Mouse (Mus musculus) B cell, adult 62 days (primary cell): ENCODE measurements around the gene Tmem219. TPM values are rescaled to one million over a fixed set of nuclear protein-coding genes. Genes with fewer than 3 reads are reported as not detected.

Experiments used
- total RNA-seq: library from RNA; stranded (reverse); gene quantifications from 4 replicates; pipeline ENCODE4 v1.2.4, GENCODE M21; 2023

Gene Tmem219
- total RNA-seq = 37.9 to 43.4 TPM (median 42.2 TPM) in 4 replicates

DNA sequence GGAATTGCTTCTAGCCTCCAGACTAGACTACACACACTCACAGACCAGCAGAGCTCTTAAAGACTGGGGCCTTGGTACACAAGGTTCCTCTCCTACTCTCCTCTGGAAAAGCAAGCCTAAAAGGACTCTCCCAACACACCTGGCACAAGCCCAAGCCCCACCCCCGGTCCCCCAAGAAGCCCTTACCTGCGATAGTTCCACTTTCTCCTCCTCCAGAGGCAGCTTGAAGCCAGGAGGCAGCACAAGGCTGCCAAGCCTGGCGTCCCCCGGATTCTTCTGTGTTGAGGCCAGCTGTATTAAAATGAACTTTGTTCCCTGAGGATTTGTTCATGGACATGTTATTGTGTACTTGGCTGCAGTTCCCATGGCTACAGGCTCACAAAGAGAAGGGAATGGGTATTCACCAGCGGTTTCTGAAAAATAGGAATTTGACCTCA, at the start of gene Tmem219:
Tmem219 (minus strand) TSS at position 294 of the 437 bp plus-strand sequence.

DNA sequence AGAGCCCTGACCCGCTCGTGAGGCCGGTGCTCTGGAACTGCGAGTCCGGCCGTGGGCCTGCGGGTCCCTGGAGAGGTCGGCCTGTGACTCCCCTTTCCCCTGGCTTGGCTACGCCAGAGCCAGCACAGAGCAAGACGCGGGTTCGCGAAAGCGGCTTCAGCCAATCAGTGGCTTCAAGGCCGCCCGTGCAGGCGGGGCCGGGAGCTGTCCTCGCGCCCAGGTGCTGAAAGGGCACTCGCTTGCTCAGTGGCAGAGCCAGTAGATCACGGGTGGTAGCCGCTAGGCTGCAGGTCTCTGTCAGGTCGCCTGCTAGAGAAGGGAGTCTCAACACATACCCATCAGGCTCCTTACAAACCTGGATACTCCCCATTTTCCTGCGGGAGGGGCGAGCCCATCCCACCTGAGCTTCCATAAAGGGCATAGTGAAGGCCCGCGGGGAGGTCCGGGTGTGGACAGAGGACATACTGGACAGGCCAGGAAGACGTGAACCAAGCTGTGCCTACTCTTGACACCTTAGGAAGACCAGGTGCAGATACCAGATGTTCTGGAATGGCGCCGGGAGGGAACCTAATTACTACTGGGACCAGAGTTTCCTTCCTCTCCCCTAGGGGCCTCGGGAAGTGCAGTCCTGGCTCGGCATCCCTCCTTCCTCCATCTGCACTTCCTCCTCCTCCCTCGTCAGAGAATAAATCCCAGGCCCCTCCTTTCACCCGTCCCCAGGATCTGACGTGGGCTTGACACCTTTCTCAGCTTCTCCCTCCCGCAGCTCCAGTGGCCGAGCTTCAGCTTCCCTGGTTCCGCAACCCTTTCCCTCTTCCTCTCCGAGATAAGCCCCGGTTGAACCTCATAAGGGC, 27.3 kb upstream of the Tmem219 start, which contains the start of gene Sez6l2:
Sez6l2 (plus strand) TSS at position 771 of the 854 bp plus-strand sequence.

DNA sequence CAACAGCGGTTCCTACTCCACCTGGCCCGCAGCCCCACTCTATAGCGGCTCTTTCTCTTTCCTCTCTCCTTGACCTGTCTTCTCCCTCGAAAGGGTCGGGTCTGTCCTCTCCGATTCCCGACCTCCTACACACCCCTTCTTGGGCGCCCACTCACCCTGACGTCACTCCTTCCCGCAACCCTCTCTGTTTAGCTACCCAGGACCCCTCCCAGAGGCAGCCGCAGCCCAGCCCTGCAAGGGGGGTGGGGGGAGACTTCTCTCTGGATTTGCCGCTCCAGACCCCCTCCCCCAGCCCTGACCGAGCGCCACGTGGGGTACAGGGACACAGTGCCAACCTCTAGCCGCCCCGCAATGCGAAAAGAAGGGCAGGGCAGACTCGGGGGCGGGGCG, 26.7 kb upstream of the Tmem219 start, which contains the start of gene Asphd1:
Asphd1 (minus strand) TSS at position 180 of the 390 bp plus-strand sequence.

DNA sequence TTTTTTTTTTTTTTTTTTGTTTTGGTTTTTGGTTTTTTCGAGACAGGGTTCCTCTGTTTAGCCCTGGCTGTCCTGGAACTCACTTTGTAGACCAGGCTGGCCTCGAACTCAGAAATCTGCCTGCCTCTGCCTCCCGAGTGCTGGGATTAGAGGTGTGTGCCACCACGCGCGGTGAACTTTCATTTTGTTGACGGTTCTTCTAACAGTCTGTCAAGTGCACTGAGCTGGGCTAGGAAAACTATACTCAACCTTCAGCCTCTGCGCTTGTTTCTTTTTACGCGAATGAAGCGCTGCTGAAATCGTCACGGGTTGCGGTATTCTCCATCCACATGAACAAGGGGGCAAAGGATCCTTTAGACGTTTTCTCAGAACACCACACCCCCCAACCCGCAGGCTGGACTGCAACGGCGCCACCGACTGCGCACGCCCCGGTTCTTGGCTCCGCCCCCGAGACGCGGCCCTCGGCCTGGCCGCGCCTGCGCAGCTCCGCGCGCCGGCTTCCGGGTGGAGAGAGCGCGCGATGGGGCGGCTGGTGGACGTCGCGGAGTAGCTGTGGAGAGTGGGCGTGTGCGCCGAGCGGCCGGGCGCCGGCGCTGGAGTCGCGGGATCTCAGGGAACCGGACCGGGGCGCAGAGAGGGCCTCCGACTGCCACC, 5.8 kb upstream of the Tmem219 start, which contains the start of gene Kctd13:
Kctd13 (plus strand) TSS at position 496 of the 654 bp plus-strand sequence.

DNA sequence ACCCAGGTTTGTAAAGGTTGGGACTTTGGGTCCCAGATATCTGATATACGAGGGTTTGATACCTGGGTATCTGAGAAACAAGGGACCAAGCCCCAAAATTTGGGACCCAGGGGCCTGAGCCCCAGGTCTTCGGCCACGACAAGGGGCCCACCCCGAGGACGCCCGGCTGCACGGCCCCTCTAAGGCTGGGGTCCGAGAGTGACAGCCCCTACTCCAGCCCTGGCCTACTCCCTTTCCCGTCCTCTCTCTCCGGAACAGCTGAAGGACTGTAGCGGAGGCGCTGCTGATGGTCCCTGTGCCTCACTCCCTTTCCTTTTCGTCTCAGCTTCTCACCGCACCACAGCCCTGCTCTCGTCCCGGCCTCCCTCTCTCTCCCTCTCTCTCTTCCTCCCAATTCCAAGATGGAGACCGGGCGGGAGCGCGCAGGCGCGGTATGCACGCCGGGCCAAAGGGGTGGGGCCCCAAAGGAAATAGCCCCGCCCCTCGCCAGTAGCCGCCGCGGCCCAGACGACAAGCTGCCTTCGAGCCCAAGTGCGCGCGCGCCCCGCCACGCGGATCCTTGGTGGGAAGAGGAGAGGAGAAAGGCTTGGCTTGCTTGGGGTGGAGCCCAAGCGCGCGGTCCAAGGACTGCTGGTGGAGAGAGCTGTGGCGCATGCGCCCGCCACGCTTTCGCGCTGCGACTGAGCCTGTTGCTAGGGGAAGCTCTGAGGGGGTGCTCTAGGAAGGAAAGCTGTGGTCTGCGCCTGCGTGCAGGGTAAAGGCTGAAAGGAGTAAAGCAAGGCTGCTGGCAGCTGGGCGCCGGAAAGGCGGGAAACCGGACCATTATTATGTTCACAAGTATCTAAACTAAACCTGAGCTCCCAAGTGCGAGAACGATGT, 38.2 kb downstream of the Tmem219 start, which contains the start of gene Taok2:
Taok2 (minus strand) TSS at position 418 of the 879 bp plus-strand sequence.

DNA sequence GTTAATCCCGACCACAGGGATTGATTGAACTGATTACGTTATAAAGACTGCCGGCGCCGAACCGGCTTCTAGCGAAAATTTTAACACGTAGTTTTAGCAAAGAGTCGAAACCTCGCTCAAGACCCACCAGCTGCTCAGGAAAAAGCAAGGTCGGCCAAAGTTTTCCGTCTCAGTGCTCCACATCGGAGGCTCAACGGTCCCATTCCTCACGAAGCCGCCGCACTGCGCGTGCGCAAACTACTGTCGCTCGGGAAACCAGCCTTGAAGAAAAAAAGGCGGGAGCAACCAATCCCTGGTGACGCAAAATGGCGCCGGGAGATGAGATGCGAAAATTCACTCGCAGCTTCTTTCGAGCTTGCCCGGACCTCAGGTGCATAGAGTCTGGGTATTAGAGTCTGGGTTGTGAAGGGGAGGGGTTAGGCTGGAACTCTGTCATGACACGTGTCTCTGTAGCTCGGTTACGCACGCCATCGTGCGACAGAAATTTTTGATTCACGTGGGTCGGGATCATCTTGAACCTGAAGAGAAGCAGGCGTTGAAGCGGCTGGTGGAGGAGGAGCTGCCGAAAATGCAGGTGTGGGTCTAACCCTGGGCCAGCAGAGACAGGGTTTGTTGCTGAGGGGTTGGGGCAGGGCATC, 60.5 kb downstream of the Tmem219 start, which contains the start of gene Ino80e:
Ino80e (minus strand) TSS at position 231 of the 638 bp plus-strand sequence.

DNA sequence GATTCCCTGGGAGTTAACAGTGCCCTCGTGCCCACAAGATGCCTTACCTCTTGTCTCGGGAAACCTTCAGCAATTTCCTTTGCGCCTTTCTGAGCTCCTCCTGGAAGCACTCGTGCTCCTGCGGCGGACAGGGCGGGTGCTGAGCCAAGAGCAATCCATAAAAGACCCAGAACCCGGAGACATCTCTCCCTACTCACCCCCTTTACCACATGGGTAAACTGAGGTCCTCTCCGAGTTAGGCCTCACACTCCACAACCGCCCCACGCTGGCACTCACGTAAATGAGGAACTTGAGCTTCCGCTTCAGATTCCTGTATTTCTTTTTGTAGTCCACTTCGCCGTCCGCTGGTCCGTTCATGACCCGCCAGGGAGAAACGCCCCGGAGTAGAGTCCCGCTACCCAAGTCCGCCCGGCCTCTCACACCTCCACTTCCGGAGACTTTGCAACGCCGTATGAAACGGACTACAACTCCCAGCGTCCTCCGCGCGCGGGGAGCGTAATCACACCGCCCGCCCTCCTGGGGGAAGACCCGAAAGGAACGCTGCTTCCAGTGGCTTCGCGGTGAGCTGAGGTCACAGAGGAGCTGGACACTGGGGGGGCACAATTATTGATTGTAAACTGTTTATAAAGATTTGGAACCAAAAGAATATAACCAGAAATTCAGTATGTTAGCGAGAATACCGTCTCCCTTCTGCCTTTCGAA, 61.1 kb downstream of the Tmem219 start, which contains the start of gene Hirip3:
Hirip3 (plus strand) TSS at position 544 of the 702 bp plus-strand sequence.

DNA sequence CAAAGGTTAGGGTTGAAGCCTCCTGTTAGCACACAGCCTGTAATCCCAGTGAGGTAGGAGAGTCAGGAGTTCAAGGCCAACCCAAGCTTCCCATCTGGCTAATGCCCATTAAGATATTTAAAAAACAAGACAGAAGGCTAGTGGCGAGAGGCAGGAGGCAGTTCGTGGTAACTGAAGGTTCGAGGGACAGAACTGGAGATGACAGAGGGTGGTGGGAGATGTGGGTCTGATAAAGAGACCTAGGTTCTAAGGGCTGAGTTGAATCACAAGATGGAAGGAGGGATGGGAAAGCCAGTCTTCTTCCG, 75.6 kb downstream of the Tmem219 start, which contains the start of gene Doc2a:
Doc2a (plus strand) TSS at position 301 of the 305 bp plus-strand sequence.

Other genes with a start within 250 kb of the Tmem219 start
- gene Sult1a1, start 246.5 kb downstream of the Tmem219 start, total RNA-seq = 0.46 TPM in 1 of 4 replicates, not detected in the others
- 90.9 to 132 TPM (median 97.6 TPM) in 4 replicates for gene Bola2, start 227.5 kb downstream of the Tmem219 start, total RNA-seq
- 4.7 to 6.0 TPM (median 5.2 TPM) in 4 replicates for gene Slx1b, start 227.1 kb downstream of the Tmem219 start, total RNA-seq
- 1,245 to 1,260 TPM (median 1,252 TPM) in 4 replicates for gene Coro1a, start 215.1 kb downstream of the Tmem219 start, total RNA-seq
- gene Mapk3, start 163.3 kb downstream of the Tmem219 start, total RNA-seq = 42.9 to 46.2 TPM (median 43.3 TPM) in 4 replicates
- gene Gdpd3, start 156.6 kb downstream of the Tmem219 start, total RNA-seq = 2.3 to 5.6 TPM (median 3.7 TPM) in 4 replicates
- 220 to 232 TPM (median 230 TPM) in 4 replicates for gene Ypel3, start 146.0 kb downstream of the Tmem219 start, total RNA-seq
- gene Tbx6, start 141.4 kb downstream of the Tmem219 start, total RNA-seq = 7.8 to 8.8 TPM (median 8.4 TPM) in 4 replicates
- gene Ppp4c, start 130.4 kb downstream of the Tmem219 start, total RNA-seq = 252 to 268 TPM (median 266 TPM) in 4 replicates
- 0.33 TPM in 1 of 4 replicates, not detected in the others for gene Fam57b, start 125.2 kb downstream of the Tmem219 start, total RNA-seq
- not detected in 4 replicates for gene 4930451I11Rik, start 91.3 kb downstream of the Tmem219 start, total RNA-seq
- gene Doc2a, start 75.5 kb downstream of the Tmem219 start, total RNA-seq = not detected in 4 replicates
- gene Hirip3, start 60.9 kb downstream of the Tmem219 start, total RNA-seq = 20.9 to 32.3 TPM (median 26.0 TPM) in 4 replicates
- gene Ino80e, start 60.5 kb downstream of the Tmem219 start, total RNA-seq = 78.5 to 88.5 TPM (median 82.9 TPM) in 4 replicates
- gene Taok2, start 38.2 kb downstream of the Tmem219 start, total RNA-seq = 79.8 to 90.3 TPM (median 84.2 TPM) in 4 replicates
- gene Kctd13, start 6.0 kb upstream of the Tmem219 start, total RNA-seq = 39.8 to 42.9 TPM (median 41.8 TPM) in 4 replicates
- not detected in 4 replicates for gene Asphd1, start 26.7 kb upstream of the Tmem219 start, total RNA-seq
- 4.0 to 6.6 TPM (median 5.4 TPM) in 4 replicates for gene Sez6l2, start 27.6 kb upstream of the Tmem219 start, total RNA-seq
- 62.8 to 64.5 TPM (median 64.2 TPM) in 4 replicates for gene Cdipt, start 53.0 kb upstream of the Tmem219 start, total RNA-seq
- gene Cdiptos, start 53.2 kb upstream of the Tmem219 start, total RNA-seq = 0.39 to 2.0 TPM (median 0.92 TPM) in 4 replicates
- gene Mvp, start 91.7 kb upstream of the Tmem219 start, total RNA-seq = 40.5 to 49.3 TPM (median 44.5 TPM) in 4 replicates
- 3.2 to 10.6 TPM (median 8.7 TPM) in 3 of 4 replicates, not detected in the other for gene Pagr1b, start 93.6 kb upstream of the Tmem219 start, total RNA-seq
- gene Pagr1a, start 94.4 kb upstream of the Tmem219 start, total RNA-seq = 10.5 to 44.7 TPM (median 14.2 TPM) in 4 replicates
- 7.4 to 42.0 TPM (median 30.9 TPM) in 4 replicates for gene Gm42742, start 98.2 kb upstream of the Tmem219 start, total RNA-seq
- 1.4 to 2.1 TPM (median 1.8 TPM) in 3 of 4 replicates, not detected in the other for gene Prrt2, start 98.3 kb upstream of the Tmem219 start, total RNA-seq
- 210 to 225 TPM (median 222 TPM) in 4 replicates for gene Maz, start 104.1 kb upstream of the Tmem219 start, total RNA-seq
- 1.3 to 3.1 TPM (median 2.1 TPM) in 4 replicates for gene Kif22, start 119.6 kb upstream of the Tmem219 start, total RNA-seq
- gene Zg16, start 164.4 kb upstream of the Tmem219 start, total RNA-seq = 0.98 to 4.6 TPM (median 1.9 TPM) in 3 of 4 replicates, not detected in the other
- gene AI467606, start 168.4 kb upstream of the Tmem219 start, total RNA-seq = 51.6 to 60.7 TPM (median 59.8 TPM) in 4 replicates
- 0.37 TPM in 1 of 4 replicates, not detected in the others for gene Qprt, start 199.3 kb upstream of the Tmem219 start, total RNA-seq
- 5.3 to 6.6 TPM (median 5.9 TPM) in 4 replicates for gene Spn, start 214.9 kb upstream of the Tmem219 start, total RNA-seq